Mouse (Mus musculus): Measurements from ENCODE around the gene Hoxd9. TPM values are rescaled to one million over a fixed set of nuclear protein-coding genes. Genes with fewer than 3 reads are reported as not detected.

The Hoxd9 gene
- total RNA-seq, 4 experiments from 2014 or later = 0.22 to 0.49 (median 0.48) TPM

GRCm38 (mm10) chr2:74733765-74734164, 36.2 kb downstream of the Hoxd9 start:
- DNase-seq (ENCODE audit: low spot score) = no peak

GRCm38 (mm10) chr2:74734451-74734850, 36.9 kb downstream of the Hoxd9 start:
- DNase-seq (ENCODE audit: low spot score) = no peak

- no peak for DNase-seq (ENCODE audit: low spot score)
These were observed 37.7 kb downstream of the Hoxd9 start for GRCm38 (mm10) chr2:74734996-74735811.

- no peak for DNase-seq (ENCODE audit: low spot score)
These were observed 38.5 kb downstream of the Hoxd9 start for GRCm38 (mm10) chr2:74735851-74736687.

GRCm38 (mm10) chr2:74736688-74737577, 39.4 kb downstream of the Hoxd9 start:
- DNase-seq (ENCODE audit: low spot score) = no peak

GRCm38 (mm10) chr2:74737578-74738070, 40.1 kb downstream of the Hoxd9 start:
- DNase-seq (ENCODE audit: low spot score) = no peak

GRCm38 (mm10) chr2:74738623-74739475, 41.3 kb downstream of the Hoxd9 start:
- no peak for DNase-seq (ENCODE audit: low spot score)

GRCm38 (mm10) chr2:74739476-74739800, 41.9 kb downstream of the Hoxd9 start:
- DNase-seq (ENCODE audit: low spot score) = no peak

GRCm38 (mm10) chr2:74739869-74740268, 42.3 kb downstream of the Hoxd9 start:
- no peak for DNase-seq (ENCODE audit: low spot score)

GRCm38 (mm10) chr2:74740311-74741091, 43.0 kb downstream of the Hoxd9 start:
- no peak for DNase-seq (ENCODE audit: low spot score)

GRCm38 (mm10) chr2:74741252-74741978, 43.9 kb downstream of the Hoxd9 start:
- DNase-seq (ENCODE audit: low spot score) = no peak

GRCm38 (mm10) chr2:74741979-74742277, 44.4 kb downstream of the Hoxd9 start:
- DNase-seq (ENCODE audit: low spot score) = no peak

- DNase-seq (ENCODE audit: low spot score) = no peak
These were observed 48.2 kb downstream of the Hoxd9 start for GRCm38 (mm10) chr2:74745540-74746297.

GRCm38 (mm10) chr2:74746298-74746921, 48.9 kb downstream of the Hoxd9 start:
- no peak for DNase-seq (ENCODE audit: low spot score)

GRCm38 (mm10) chr2:74747006-74747405, 49.5 kb downstream of the Hoxd9 start:
- no peak for DNase-seq (ENCODE audit: low spot score)

GRCm38 (mm10) chr2:74747661-74748141, 50.2 kb downstream of the Hoxd9 start:
- DNase-seq (ENCODE audit: low spot score) = no peak

- no peak for DNase-seq (ENCODE audit: low spot score)
These were observed 51.0 kb downstream of the Hoxd9 start for GRCm38 (mm10) chr2:74748436-74748995.

Measured in heart, adult 8-10 months (tissue).